Mouse (Mus musculus): ENCODE data around the gene Glrp1.

The Glrp1 gene

DNA sequence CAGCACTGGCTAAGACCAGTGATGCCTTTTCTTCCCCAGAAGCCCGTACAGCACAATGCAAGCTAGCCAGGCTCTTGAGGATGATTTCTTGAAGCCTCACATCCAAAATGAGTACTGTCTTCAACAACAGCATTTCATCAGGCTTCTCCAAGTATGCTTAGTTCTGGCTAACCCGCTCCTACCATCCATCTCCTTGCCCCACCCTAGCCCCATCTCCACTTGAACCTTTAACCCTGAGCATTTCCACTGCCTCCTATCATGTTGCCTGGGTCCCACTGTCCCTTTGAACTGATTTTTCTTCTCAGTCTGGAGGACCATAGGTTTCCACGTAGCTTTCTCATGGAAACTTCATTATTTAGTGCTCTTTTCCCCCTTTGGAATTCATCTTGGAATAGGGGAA lies 17.5 kb downstream of the Glrp1 start:
- no peak for DNase-seq (ENCODE audit: low read depth, low spot score)

DNA sequence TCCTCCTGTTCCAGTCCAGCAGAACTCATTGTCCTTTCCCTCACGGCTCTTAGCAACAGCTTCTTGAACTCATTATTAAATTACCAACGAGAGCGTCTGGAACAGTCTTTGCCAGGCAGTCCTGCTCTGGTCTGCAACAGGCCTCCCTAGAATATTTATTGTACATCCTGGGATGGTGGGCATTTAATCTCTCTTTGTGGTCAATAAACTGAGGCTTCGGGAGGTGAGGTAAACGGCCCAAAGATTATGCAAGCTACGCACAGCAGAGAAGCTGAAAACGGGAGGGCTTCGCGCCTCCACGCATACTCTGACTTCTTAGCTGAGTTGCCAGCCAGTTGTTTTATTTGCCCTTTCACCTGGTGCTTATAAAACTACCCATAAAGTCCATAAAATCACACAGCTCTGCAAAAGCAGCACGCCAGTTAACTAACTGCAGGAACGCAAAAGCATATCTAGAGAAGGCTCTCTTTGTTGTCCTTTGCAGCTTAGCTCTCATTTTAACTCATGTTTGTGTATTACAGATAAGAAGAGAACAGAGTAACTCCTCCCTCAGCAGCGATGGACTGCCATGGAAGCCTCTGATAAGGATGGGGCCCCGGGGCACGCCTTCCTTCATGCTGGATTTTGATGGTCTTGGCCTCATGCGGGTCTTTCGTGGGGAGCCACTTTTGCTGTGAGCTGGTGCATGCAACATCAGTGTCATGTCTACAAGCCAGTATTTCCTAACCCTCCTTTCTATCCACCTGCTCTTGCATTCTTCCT lies 18.1 kb downstream of the Glrp1 start:
- peak; percentile 38 for DNase-seq (ENCODE audit: low read depth, low spot score)

DNA sequence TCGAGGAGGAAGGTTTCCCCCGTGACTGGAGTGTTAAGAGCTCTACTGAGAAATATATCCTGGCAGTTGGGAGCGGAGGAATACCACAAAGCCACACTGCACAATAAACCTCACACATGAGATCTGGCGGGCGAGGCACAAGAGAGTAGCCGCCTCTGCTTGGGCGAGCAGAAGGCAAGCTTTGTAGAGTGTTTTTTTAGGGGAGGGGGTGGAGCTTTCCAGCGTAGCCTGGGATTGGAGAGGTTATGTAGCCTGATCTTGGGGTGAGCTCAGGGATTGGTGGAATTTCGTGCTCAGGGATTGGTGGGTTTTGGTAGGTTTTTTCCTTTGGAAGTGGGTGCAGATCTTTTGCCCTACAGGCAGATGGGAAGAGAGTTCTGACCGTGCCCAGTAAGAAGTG lies 19.7 kb downstream of the Glrp1 start:
- no peak for DNase-seq (ENCODE audit: low read depth, low spot score)

DNA sequence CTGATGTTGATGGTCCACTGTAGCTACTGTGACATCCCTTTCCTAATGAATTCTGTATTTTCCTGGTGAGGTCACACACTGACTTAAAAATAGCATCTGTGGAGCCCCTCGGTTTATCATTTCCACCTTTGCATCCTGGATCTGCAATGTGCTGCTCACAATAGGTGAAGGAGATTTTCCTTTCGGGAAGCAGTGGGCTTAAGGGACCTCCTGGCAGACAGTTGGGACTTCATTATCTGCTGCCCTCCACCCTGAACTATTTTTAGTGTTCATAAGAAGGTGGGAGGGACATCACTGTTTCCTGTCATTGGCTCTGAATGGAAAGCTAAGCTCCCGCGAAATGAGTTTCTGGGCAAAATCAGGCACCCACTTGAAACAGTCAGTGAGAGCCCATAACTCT lies 20.9 kb downstream of the Glrp1 start:
- no peak for DNase-seq (ENCODE audit: low read depth, low spot score)

DNA sequence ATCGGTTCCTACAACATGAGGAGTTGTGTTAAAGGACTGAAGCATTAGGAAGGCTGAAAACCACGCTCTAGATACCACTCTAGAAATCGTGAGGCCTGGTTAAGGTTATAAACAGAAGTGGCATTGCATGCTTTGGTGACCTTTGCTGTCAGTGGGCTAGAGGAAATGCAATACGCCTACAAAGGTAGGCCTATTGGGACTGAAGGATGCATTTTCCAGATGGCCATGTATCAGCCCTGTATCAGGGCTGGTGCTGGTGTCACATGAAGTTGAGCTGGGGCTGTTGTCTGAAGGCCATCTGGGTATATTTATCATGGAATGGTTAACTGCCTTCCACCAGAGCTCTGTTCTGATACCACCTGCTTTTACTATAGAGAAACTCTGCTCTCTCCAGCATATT lies 23.5 kb downstream of the Glrp1 start:
- DNase-seq (ENCODE audit: low read depth, low spot score), result no peak

DNA sequence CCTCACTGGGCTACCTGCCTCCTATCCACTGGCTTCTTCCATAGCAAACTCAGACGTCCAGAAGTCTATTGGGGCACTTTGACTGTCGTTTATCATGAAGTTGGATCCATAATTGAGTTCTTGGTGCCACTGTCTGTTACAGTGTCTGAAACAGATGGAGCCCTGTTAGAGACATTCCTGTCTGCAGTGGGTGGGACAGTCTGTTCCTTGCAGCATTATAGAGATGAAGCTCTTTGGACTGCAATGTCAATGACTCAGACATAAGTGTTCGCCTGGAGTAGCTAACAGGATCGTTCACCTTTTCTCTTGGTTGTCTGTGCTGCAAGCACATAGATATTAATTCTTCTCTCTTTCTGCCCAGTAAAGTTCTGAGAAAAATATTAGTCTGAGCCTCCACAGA lies 25.8 kb downstream of the Glrp1 start:
- DNase-seq (ENCODE audit: low read depth, low spot score), result no peak

DNA sequence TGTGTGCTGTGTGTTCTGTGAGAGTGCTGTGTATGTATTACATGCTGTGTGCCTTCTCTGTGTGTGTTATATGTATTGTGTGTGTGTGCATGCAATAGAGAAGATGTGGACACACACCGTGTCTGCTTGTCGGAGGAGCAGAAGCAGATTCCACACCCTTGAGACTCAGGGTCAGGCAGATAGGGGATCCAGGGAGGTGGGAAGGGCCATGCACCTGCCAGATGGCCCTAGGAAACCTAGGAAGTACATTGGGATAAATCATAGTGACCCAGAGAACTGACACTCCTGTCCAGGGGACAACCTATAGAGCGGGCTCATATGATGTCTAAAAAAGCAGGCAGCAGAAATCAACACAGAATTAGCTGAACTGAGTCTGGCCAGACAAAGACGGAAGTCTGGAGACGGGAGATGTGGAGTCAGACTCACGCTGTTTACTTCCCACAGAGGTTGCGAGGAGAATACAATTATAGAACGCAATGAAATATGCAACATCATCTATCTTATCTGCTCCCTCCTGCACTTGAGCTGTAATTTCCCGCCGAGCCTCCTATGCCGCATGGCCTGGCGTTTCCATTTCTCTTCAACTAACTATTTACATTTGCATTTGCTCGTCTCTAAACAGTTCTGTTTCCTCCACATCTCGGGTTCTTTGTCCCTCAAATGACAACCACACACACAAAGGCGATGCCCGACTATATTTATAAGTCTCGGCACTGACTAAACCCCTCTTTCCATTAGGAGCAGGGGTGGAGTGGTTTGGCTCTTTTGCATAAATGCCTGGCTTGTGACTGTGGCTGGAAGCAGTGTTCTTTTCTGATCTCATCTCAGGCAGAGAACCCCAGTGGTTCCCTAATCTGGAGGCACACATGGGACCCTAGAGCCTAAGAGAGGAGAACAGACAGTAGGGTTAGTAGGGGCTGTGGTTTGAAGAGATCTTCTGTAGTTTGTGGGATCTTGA lies 27.4 kb downstream of the Glrp1 start:
- no peak for DNase-seq (ENCODE audit: low read depth, low spot score)

DNA sequence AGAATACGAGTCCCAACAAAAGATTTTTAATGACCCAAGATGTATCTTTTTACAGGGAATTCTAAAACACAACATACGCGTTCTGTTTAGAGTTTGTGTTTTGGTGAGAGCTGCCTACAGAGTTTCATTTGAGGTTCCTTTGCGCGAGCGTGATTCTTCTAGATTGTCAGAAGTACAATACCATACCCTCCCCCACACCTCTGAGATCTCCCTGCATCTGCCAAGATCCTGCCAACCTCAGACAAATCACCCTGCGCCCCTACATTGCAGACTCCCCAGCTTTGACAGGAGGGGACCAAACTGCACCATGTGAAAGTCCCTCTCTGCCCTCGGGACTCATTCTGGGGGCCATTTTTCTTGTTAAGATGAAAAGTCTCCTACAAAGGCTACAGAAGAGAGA lies 29.3 kb downstream of the Glrp1 start:
- no peak for DNase-seq (ENCODE audit: low read depth, low spot score)

DNA sequence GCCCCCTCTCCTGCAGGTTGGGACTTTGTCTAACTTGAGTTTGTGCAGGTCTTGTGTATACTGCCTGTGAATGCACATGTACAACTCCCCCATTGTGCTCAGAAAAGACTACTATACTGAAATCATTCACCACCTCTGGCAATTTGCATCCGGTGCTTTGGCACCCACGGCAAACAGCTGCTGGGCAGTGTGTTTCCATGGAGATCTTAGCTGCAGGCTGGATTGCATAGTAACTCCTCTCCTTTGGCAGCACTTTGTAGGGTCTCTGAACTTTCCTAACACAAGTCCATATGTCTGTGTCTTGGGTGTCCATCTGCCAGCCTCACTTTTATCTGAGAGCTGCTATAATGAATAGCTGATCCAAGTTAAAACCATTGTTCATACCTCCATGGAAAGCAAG lies 31.7 kb downstream of the Glrp1 start:
- DNase-seq (ENCODE audit: low read depth, low spot score), result no peak

DNA sequence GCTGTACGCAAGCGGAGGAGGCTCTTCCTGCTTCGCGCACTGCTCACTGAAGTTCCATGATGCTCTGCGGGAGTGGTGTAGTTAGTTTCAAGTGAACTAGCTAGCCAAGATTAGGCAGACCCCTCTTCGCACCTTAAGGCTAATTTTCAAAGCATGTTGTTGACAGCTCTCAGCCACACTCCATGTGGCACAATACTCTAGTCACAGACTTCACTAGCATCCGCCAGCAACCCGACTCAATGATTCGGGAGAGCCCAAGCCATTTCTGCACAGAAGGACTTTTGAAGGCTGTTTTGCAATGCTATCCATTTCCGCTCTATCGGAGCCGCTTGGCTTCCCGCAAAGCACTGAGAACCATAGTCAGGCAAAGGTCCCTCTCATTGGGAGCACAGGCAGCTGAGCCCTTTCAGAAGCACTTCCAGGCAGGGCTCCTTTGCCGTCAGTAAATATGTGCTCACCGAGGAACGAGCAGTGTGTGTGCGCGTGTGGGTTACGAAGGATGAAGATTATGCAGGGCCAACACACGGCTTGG lies 33.2 kb downstream of the Glrp1 start:
- no peak for DNase-seq (ENCODE audit: low read depth, low spot score)

DNA sequence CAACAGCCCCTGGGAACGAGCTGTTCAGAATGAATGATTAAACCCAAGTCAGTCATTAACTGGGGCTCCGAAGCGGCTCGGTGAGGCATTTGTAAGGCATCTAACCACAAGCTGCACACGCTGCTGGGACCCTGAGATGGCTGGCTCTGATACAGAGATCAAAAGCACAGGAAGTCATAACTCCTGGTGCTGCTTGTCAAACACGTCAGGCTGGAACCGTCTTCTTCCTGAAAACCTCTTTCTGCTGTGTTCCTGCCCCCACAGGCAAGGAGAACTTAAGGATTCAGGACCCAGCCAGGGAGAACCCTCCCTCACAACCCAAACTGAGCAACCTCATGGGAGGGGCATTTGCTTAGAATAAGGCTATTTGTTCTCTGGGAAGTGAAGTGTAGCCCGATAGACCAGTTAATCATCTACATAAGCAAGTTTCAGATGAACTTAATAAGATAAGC lies 34.3 kb downstream of the Glrp1 start:
- DNase-seq (ENCODE audit: low read depth, low spot score), result no peak

DNA sequence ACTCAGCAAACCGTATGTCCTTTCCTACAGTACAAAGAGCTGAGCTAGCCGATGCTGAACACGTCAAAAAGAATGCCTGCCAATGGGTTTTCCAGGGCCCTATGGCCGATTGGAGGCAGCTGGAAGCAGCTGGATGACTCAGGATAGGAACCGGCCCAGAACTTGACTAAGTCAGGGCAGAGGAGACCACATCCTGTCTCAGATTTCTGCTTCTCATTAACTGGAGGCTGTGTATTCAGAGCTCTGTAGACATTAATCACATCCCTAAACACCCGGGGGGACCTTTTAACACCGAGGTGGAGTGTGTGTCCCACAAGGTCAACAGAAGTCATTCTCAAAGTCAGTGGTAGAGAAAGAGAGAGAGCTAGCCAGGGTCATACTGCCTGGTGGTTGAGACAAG lies 35.3 kb downstream of the Glrp1 start:
- DNase-seq (ENCODE audit: low read depth, low spot score), result no peak

DNA sequence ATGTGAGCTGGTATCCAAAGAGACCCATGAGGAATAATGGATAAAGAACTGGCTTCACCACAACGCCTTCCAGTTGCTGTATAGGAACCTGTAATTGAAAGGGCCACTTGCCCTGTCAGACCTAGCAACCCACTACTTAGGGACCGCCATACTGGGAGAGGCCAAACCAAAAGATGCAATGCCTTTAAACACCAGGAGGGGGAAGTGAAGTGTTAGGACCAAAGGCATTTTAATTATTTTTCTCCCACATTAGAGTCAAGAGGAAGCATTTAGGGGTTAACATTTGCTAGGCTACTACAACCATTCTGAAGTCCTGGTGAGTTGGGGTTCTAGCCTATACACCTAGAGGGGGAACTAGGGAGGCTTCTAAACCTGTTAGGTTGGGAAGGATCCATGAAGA lies 36.0 kb downstream of the Glrp1 start:
- no peak for DNase-seq (ENCODE audit: low read depth, low spot score)

DNA sequence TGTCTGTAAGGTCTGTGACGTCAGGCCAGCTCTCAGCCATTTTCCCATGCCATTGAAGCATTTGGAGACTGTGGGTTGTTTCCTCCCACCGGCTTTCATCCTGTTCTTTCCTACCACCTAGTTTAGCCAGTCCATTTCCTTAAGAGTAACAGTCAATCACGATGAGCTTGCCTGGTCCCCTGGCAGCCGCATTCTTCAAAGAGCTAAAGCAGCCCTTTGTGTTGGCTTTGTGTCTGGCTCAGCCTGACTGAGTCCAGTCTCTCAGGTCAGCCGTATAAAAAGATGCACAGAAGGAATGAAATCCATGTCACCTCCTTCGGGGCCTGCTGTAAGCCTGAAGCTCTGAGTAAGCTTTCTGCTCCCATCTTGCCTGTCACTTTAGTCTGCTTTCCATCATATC lies 37.6 kb downstream of the Glrp1 start:
- no peak for DNase-seq (ENCODE audit: low read depth, low spot score)

DNA sequence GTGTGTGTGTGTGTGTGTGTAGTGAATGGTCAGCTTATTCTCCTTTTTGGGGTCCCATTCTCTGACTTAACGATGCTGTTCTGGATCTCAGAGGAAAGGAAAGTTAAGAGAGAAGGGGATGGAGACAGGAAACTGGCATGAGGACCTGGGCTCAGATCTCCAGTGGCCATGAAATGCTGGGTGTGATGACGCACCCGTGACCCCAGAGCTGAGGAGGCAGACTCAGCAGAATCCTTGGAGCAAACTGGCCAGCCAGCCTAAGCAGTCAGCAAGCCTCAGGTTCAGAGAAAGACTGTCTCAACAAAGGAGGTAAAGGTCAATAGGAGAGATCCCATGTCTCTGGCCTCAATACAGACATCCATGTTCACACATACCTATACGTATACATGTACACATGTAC lies 40.1 kb downstream of the Glrp1 start:
- no peak for DNase-seq (ENCODE audit: low read depth, low spot score)

DNA sequence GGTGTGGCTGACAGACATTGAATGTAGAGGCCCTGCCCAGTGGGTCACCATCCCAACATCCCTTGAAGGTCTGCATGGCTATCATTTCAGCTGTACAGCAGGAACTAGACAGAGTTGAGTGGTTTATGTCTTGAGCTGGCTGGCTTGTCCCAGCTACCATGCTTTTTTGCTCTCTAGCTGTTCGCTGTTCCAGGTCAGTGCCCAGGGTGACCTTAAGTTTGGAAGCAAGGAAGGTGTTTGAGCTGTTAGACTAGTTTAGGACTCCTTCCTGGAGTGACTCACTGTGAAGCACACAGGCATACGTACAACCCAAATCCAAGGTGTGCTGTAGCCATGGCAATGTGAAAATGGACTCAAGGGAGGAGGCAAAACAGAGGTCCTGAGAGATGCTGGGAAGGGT lies 41.5 kb downstream of the Glrp1 start:
- no peak for DNase-seq (ENCODE audit: low read depth, low spot score)

DNA sequence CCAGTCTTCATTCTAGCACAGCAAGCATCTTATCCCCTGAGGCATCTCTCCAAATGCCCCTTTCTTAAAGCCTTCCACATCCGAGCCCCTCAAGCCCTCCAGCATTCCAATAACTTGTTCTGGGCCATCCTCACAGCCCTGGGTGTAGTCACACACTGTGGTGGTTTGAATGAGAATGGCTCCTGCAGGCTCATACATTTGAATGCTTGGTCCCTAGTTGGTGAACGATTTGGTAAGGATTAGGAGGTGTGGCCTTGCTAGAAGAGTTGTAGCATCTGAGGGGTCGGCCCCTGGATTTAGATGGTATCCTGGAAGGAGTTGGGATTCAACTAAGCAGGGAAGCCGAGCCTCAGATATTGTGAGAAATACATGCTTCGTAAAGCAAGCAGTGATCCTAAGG lies 42.0 kb downstream of the Glrp1 start:
- no peak for DNase-seq (ENCODE audit: low read depth, low spot score)

DNA sequence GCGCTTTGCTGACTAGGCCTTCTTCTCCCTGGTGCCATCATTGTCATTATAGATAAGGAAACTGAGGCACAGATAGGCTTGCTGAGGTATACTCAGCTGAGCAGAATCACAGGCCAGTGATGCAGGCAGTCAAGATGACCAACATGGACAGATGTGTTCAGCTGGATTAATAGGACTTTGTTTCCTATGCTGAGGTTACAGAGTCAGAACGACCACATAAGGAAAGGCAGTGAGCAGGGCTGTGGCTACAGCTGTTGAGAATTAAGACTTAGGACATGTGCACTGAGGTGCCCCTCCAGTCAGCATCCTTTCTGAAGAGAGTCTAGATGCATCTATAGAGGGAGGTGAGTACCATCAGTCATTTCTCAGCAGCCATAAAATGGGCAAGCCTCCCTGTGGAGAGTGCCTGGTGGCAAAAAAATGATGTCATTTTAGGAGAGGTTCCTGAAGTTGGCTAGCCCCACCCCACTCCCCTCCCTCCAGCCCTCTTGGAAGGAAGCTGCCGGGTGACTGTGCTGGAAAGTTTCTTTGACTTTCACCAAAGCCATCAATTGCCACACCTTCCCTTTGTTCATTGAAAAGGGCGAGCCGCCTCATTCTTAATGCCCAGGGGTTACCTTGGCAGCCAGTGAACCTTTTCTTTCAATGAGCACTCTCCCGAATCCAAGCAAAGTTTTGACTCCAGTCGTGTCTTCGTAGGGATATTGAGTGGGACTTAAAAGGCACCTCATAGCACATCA lies 43.4 kb downstream of the Glrp1 start:
- DNase-seq (ENCODE audit: low read depth, low spot score), result no peak

DNA sequence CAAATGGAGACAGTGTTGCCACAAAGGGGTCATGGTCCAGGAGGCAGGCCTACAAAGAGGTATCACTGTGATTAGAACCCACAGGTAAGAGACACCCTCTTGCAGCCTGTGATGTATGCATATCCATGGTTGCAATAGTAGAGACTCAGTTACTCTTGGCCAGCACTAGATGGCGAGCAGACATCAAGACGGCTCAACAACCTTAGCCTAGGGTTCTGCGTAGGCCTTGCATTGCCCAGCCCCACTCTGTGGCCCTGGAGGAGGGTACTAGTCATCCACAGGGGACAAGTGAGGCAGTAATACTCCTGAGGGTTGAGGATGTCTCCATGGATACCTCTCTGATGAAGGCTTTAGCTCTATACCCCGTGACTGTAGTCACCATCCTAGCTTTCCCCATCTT lies 44.1 kb downstream of the Glrp1 start:
- DNase-seq (ENCODE audit: low read depth, low spot score), result no peak

DNA sequence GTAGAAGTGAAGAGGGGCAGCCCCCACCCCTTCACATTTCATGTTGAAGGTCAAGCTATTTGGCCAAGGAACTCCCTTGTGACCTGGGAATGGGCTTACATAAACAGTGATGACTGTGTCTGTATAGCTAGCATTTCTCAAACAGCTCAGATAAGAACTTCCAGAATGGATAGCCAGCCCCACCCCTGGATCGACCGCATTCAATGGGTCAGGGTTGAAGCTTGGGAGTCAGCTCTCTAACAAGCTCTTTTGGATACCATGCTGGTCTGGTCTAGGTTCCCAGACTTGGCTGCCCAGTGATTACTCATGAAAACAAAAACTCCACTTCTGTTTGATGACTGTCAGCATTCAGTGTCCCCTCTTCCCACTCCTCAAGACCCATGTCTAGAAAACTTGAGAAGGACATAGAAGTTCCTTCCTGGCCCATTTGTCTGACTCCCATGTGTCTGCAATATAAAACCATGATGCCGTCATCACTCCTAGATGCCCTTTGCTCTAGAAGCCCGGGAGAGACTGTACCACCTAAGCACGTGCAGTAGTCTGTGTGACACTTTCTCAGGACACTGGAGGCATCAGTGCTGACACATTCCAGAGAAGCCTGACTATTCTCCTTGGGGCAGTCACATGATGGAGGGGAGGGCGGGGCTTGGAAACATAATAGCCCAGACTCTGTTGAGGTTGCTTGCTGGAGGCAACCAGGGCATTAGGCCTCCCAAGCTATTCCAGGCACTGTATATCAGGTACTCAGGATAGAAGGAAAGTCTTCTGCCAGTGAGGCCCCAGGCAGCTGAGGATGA lies 45.6 kb downstream of the Glrp1 start:
- no peak for DNase-seq (ENCODE audit: low read depth, low spot score)

DNA sequence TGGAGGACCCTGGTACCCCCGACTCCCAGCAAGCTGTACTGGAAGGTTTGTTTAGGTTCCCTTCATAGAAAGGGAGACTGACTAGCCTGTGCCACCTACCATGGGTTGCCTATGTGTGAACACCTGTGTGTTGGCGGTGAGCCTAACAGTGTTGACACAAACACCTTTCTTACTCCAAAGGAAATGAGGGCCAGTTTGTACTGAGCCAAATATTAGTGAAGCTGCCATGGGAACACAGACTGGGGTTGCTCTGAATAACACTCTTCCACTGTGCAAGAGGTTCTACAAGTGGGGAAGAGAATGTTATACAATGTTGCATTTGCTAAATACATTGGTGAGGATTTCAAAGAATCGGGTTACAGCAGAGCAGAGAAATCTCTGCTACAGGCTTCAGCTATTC lies 46.6 kb downstream of the Glrp1 start:
- no peak for DNase-seq (ENCODE audit: low read depth, low spot score)

All from forelimb bud, embryonic 11.5 days (tissue).